Mouse (Mus musculus) kidney, postnatal 4 days (tissue): ENCODE measurements around the gene Prrc2b.

Source experiments
- DNase-seq, 2 experiments: peaks; one replicate each; pipeline ENCODE4 v3.0.0; 2021; ENCODE audit warnings: mixed read lengths in 2 of 2

Prrc2b gene

DNA sequence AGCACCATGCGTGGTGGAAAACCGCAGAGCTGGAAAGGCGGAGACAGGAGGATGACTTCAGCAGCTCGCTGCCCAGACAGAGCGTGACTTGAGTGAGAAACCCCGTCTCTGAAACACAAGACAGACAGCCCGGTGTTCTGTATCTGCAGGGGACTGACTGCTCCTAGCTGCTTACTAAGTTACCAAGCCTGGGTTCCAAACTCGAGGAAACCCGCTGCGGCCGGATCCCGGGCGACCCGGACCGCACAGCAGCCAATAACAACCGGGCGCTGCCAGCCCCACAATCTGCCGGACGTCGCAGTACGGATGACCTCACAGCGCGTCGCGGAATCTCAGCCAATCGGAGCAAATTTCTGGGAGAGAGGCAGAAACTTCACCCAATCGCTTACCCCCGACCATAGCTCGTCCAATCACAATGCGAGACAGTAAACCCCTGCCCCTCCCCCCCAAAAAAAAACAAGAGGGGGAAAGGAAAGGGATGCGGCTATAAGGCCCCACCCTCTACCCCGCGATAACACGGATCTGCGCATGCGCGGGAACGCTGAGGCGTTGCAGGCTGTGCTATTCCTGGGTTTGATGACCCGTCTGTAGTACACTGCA lies 13.1 kb upstream of the Prrc2b start:
- DNase-seq: peak; percentile 97 to 98

GRCm38 (mm10) chr2:32139377-32139776 lies 11.5 kb upstream of the Prrc2b start:
- DNase-seq: no peak

DNA sequence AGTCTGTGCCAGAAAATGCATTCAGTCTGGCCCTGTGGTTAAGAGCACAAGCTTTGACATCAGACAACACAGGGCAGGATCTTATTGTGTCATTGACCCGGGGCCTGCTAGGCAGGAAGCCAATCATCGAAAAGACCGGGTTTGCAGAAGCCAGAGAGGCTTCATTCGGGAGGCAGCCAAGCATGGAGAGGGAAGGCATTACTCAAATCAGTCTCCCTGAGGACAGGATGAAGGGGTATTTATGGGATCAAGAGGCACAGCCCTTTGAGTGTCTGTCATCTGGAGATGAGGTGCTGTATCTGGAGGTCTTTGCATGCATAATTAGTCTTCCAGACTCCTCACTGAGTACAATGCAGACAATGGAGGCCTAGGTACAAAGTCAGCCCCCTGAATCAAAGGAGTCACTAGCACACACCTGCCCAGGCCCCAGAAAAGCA lies 10.4 kb upstream of the Prrc2b start:
- peak in 1 of 2 experiments; percentile 49 for DNase-seq

DNA sequence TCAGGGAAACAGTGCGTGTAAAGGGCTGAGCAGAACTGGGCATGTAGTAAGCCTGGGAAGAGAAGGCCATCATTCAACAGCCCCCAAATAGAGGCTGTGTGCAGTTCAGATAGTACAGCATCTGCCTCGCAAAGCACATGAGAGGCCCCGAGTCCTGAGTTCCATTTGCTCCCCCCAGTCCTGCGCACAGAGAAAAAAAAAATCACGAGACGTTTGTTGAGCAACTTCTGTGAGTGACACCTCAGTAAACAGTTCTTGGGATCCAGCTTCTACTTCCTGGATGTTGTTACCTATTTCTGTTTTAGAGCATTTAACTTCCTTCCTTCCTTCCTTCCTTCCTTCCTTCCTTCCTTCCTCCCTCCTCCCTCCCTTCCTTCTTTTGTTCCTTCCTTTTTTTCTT lies 9.3 kb upstream of the Prrc2b start:
- no peak for DNase-seq

DNA sequence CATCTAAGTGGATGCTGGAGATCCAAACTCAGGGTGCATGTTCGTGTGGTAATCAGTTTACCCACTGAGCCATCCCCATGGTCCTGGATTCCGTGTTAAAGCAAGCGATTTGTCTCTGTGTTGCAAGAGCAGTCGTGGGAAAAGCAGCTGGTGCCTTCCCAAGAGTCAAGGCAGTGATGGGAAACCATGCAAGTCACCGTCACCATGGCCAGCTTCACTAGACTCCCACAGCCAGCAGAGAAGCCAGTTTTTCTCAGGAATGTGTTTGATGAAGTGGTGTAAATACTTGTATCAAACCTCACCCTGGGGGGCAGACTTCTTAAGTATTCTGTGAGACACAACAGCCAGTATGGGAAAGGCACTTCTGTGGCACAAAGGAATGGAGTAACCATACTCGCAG lies 8.5 kb upstream of the Prrc2b start:
- DNase-seq: peak in 1 of 2 experiments; percentile 6

- DNase-seq: no peak
Measured at GRCm38 (mm10) chr2:32144633-32145032, 6.2 kb upstream of the Prrc2b start.

DNA sequence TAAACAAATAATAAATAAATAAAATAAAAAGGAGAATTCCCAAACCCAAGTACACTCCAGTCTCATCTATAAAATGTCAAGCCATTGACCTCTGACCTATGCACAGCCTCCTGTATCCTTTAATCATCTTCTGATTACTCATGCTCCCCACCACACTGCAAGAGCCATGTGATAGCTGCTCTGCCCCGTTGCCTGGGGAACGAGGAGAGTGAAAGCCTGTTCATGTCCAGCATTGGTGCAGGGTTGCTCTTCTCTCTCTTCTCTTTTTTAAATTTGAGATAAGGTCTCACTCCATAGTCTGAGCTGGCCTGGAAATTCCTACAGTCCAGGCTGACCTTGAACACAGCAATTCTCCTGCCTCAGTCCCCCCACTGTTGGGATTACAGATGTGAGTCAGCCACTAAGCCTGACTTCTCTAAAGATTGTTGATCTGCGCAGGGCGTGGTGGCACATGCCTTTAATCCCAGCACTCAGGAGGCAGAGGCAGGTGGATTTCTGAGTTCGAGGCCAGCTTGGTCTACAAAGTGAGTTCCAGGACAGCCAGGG lies 4.2 kb upstream of the Prrc2b start:
- no peak for DNase-seq

GRCm38 (mm10) chr2:32150135-32150534 lies 747 bp upstream of the Prrc2b start:
- DNase-seq: peak in 1 of 2 experiments; percentile 8

DNA sequence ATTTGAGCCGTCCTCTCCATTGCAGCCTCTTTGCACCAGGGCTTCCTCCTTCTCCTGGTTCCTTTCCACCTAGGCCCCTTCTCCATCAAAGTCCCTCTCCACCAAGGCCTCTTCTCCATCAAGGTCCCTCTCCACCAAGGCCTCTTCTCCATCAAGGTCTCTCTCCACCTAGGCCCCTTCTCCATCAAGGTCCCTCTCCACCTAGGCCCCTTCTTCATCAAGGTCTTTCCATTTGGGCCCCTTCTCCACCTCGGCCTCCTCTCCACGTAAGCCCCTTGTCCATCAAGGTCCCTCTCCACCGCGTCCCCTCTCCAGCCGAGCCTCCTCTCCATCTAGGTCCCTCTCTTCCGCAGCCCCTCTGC lies 339 bp upstream of the Prrc2b start:
- DNase-seq: no peak

DNA sequence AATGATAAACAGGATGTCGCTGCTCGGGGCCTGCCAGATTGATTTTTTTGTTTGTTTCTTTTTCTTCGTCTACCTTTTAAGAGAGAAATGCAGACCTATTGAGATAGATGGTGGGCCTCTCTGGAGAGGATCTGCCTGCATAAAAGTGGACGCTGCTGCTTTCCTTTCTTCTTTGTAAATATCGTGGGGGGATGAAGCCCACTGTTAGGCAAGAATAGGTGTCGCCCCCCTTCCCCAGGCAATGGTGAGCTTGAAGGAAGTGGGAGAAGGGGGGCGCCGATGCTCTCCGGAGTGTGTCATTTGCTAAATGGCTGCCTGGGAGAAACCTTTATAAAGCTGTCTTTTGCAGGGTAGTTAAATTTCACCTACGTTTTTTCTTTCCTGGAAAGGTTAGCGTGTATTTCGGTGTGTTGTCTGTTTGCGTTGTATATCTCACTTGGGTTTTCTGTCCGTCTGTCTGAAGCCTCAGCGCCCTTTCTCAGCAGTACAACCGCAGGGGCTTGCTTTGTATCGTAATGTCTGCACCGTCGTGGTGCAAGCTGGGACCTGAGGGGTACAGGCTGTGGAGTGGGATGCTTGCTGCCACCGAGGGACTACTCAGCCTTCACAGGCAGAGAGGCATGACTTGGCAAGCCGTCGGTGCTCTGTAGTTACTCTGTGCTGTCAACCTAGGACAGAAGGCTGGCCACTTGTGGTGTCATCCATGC lies 931 bp downstream of the Prrc2b start:
- DNase-seq: peak; percentile 51 to 68

- no peak for DNase-seq
Measured at GRCm38 (mm10) chr2:32152367-32153034, 1.6 kb downstream of the Prrc2b start.

GRCm38 (mm10) chr2:32153041-32153790 lies 2.3 kb downstream of the Prrc2b start:
- peak; percentile 52 to 64 for DNase-seq

- DNase-seq: peak in 1 of 2 experiments; percentile 9
Measured at GRCm38 (mm10) chr2:32153791-32154119, 2.9 kb downstream of the Prrc2b start.

DNA sequence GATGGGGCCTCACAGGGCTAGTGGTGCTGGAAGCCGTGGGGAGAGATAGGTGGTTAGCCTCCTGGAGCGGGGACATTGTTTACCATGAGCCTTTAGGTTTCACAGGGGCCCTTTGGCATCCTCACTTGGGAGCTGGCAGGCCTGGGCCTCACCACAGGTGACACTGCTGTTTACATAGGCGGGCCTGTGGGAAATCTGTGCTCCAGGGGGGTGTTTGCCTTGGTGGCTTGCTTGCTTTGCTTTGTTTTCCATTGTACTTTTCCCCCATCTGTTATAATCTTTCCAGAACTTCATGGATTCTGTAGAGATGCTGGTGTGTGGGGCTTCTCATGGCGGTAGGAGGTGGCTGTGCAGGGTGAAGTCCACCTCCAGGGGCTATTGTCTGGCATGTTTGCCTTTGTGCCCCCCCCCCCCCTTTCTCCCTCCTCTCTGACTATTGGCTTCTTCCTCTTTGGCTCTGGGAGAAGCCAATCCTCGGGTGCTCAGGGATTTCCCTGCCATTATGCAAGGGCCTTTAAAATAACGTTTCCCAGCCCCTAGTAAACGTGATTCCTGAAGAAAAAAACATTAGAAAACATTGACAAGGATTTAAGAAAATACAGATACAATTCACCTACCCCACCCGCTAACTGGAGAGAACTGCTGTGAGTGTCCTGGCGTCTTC lies 3.6 kb downstream of the Prrc2b start:
- DNase-seq: peak in 1 of 2 experiments; percentile 19

- peak in 1 of 2 experiments; percentile 10 for DNase-seq
Measured at GRCm38 (mm10) chr2:32154998-32155541, 4.2 kb downstream of the Prrc2b start.

DNA sequence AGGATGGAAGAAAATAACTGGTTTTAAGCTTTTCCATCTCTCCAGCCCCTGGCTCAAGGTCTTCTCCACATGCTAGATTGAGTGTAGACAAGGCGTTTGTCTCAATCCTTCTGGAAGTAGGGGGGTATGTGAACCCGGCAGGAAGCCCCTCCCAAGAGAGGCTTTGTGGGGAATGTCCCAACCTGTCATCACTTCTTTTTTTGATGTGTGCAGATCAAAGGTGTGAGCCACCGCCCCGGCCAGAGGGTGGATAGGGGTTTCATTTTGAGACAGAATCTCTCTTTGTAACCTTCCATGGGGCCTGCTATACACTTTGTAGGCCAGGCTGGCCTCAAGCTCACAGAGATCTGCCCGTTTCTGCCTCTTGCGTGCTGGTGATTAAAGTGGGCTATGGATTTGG lies 4.7 kb downstream of the Prrc2b start:
- peak in 1 of 2 experiments; percentile 5 for DNase-seq

GRCm38 (mm10) chr2:32156645-32157044 lies 5.8 kb downstream of the Prrc2b start:
- no peak for DNase-seq

DNA sequence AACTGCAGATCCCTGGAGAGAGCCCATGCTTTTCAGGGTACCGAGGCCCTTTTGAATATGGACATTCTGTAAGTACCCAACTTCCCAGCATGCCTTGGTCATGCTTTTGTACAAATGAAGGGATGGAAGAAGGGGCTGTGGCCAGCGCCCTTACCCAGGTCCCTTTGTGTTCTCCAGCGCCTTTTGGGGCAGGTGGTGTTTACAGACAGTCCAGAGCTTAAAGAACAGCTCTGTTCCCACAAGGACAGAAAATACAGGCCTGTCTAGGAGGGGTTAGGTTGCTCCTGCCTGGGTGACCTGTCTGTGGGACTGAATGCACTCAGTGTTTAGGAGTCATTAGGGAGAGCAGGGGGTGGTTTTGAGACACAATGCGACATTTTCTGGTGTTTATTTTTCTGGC lies 6.4 kb downstream of the Prrc2b start:
- no peak for DNase-seq

DNA sequence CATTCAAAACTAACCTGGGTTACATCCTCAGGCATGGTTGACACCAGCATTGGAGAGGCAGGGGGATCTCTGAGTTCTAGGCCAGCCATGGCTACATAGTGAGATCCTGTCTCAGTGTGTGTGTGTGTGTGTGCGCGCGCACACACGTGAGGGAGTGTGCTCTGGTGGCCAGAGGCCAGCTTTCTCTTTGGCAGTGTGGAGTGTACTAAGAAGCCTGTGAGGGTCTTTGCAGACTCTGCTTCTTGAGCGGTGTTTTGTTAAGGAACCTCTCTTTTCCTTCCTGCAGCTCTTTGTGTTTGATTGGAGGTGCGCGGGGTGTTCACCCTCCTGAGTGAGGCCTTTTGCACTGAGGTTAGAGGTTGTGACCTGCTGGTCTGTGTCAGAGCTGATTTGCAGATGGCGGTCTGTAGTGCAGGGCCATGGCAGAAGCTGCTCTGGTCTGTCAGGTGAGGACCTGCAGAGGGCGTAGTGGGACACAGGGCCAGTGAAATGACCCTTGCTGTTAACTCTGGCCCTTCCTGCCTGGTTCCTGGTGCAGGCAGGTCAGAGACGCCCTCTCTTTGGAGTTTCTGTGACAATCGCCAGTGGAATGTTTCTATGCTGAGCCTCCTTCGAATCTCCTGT lies 7.8 kb downstream of the Prrc2b start:
- no peak for DNase-seq

GRCm38 (mm10) chr2:32160525-32160924 lies 9.6 kb downstream of the Prrc2b start:
- no peak for DNase-seq

- no peak for DNase-seq
Measured at GRCm38 (mm10) chr2:32160967-32161366, 10.1 kb downstream of the Prrc2b start.

DNA sequence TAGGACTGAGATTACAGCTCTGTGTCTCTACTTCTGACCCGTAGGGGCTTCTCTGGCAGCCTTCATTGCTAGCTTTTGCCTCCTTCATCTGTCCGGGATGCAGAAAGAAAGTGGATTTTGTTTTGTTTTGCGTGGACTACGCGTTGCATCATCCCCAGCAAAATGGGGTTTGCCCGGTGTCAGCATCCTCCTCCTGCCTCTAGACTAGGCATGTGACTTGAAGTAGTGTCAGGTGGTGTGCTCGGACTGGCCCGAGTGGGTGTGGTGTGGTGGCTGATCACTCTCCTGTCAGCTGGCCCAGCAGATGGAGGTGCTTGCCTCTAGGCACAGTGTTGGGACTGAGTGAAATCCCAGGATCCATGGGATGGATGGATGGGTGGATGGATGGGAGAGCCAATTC lies 11.2 kb downstream of the Prrc2b start:
- DNase-seq: no peak
